Mouse (Mus musculus) testis, adult 10 weeks (tissue): Measurements from ENCODE around the gene Cbfa2t3. TPM values are rescaled to one million over a fixed set of nuclear protein-coding genes. Genes with fewer than 3 reads are reported as not detected.

ENCODE experiments used
- polyA plus RNA-seq: library from polyadenylated mRNA; stranded (reverse); fragments of 350-450 nt; fragmentation: Illumina TruSeq; extraction: RNeasy Lipid Tissue Mini Kit (QIAGEN cat#74804); gene quantifications from one replicate; pipeline ENCODE4 v1.2.3, GENCODE M21; 2014; ENCODE audit warnings: low read depth, low replicate concordance

Cbfa2t3 gene
- polyA plus RNA-seq: 0.11 TPM

GRCm38 (mm10) chr8:122699005-122699492 lies at the start of gene Cbfa2t3:
TSS of gene Cbfa2t3 (minus strand) at chr8:122699109.

GRCm38 (mm10) chr8:122622727-122623126 lies 76.2 kb downstream of the Cbfa2t3 start, which contains the start of gene Pabpn1l:
TSS of gene Pabpn1l (minus strand) at chr8:122622739.

GRCm38 (mm10) chr8:122611295-122612133 lies 87.4 kb downstream of the Cbfa2t3 start, which contains the start of the genes Galns and Trappc2l:
TSS of gene Galns (minus strand) at chr8:122611463.
TSS of gene Trappc2l (plus strand) at chr8:122611640.

GRCm38 (mm10) chr8:122576648-122577022 lies 122.3 kb downstream of the Cbfa2t3 start, which contains the start of gene Aprt:
TSS of gene Aprt (minus strand) at chr8:122576909.

Other genes with a start within 250 kb of the Cbfa2t3 start
- 0.17 TPM for gene Snai3, start 238.4 kb downstream of the Cbfa2t3 start, polyA plus RNA-seq
- gene Rnf166, start 223.0 kb downstream of the Cbfa2t3 start, polyA plus RNA-seq: 26.4 TPM
- gene Ctu2, start 223.0 kb downstream of the Cbfa2t3 start, polyA plus RNA-seq: 0.27 TPM
- 0.50 TPM for gene Piezo1, start 147.8 kb downstream of the Cbfa2t3 start, polyA plus RNA-seq
- 0.59 TPM for gene Cdt1, start 131.1 kb downstream of the Cbfa2t3 start, polyA plus RNA-seq
- gene Aprt, start 122.2 kb downstream of the Cbfa2t3 start, polyA plus RNA-seq: 4.8 TPM
- gene Galns, start 87.6 kb downstream of the Cbfa2t3 start, polyA plus RNA-seq: 0.53 TPM
- 10.4 TPM for gene Trappc2l, start 87.5 kb downstream of the Cbfa2t3 start, polyA plus RNA-seq
- not detected for gene Pabpn1l, start 76.4 kb downstream of the Cbfa2t3 start, polyA plus RNA-seq
- gene Acsf3, start 76.4 kb upstream of the Cbfa2t3 start, polyA plus RNA-seq: 0.74 TPM
- gene Cdh15, start 148.9 kb upstream of the Cbfa2t3 start, polyA plus RNA-seq: not detected